Mouse (Mus musculus) megakaryocyte, embryonic 14.5 days (primary cell): ENCODE results near the gene Ell. TPM values are rescaled to one million over a fixed set of nuclear protein-coding genes. Genes with fewer than 3 reads are reported as not detected.

Experiments
- H3K27me3 ChIP-seq: replicated peaks from 2 replicates; pipeline ENCODE3; 2012; ENCODE audit warnings: inconsistent platforms
- H3K36me3 ChIP-seq: replicated peaks from 2 replicates; pipeline ENCODE3; 2012; ENCODE audit warnings: low read length, inconsistent platforms, mixed read lengths
- H3K4me1 ChIP-seq: 2 replicates; pipeline ENCODE4 v1.6.1; 2012; ENCODE audit warnings: inconsistent platforms
- H3K4me3 ChIP-seq: replicated peaks from 2 replicates; pipeline ENCODE3; 2012; ENCODE audit warnings: moderate library complexity, mild to moderate bottlenecking, inconsistent platforms
- H3K9me3 ChIP-seq: 2 replicates; pipeline ENCODE4 v1.6.1; 2012; ENCODE audit warnings: inconsistent platforms
- FLI1 ChIP-seq: IDR thresholded peaks from 2 replicates; pipeline ENCODE4 v1.6.1; 2012; ENCODE audit warnings: low read length, inconsistent platforms, mixed read lengths
- GATA1 ChIP-seq: IDR thresholded peaks from 3 replicates; pipeline ENCODE4 v1.6.1; 2012; ENCODE audit warnings: mixed read lengths, low read length, inconsistent platforms, borderline replicate concordance
- polyA plus RNA-seq: library from polyadenylated mRNA; stranded (reverse); fragments of >175 nt; gene quantifications from 2 replicates; pipeline ENCODE4 v1.2.3, GENCODE M21; 2012; ENCODE audit warnings: low replicate concordance; ENCODE audit not compliant: insufficient read depth

Gene Ell
- polyA plus RNA-seq, 1 experiment = 58.8 TPM

GRCm38 (mm10) chr8:70495771-70496062, 43.5 kb upstream of the Ell start:
- Histone ChIP-seq H3K36me3 (no peaks in the 10 kb centered on the region), H3K4me1 (peaks cover 64% of the 10 kb centered on the region), H3K27me3 (peaks cover 99% of the 10 kb centered on the region), H3K9me3 (0 out of 2 replicates have a peak, but pooled peaks cover 2% of the 10 kb centered on the region), H3K4me3 (no peak overlapping the region)
- TF ChIP-seq FLI1 = no peak
- no peak for TF ChIP-seq GATA1

GRCm38 (mm10) chr8:70500386-70501301, 38.6 kb upstream of the Ell start:
- no peak for TF ChIP-seq GATA1
- no peak for TF ChIP-seq FLI1
- Histone ChIP-seq H3K9me3 (0 out of 2 replicates have a peak, but pooled peaks cover 2% of the 10 kb centered on the region), H3K4me3 (peak overlapping the region; percentile 72), H3K36me3 (peaks cover 21% of the 10 kb centered on the region), H3K27me3 (peaks cover 69% of the 10 kb centered on the region), H3K4me1 (peaks cover 66% of the 10 kb centered on the region)

- peaks cover 56% of the 10 kb centered on the region for H3K27me3 ChIP-seq
- H3K36me3 ChIP-seq = peaks cover 21% of the 10 kb centered on the region
- TF ChIP-seq GATA1 = no peak
- TF ChIP-seq FLI1 = no peak
- H3K4me1 ChIP-seq = peaks cover 74% of the 10 kb centered on the region
- no peak overlapping the region for H3K4me3 ChIP-seq
- H3K9me3 ChIP-seq = no peaks in the 10 kb centered on the region
Observed at GRCm38 (mm10) chr8:70501820-70502529, 37.3 kb upstream of the Ell start.

GRCm38 (mm10) chr8:70502540-70502939, 36.7 kb upstream of the Ell start:
- Histone ChIP-seq H3K9me3 (no peaks in the 10 kb centered on the region), H3K4me3 (no peak overlapping the region), H3K27me3 (peaks cover 50% of the 10 kb centered on the region), H3K36me3 (peaks cover 25% of the 10 kb centered on the region), H3K4me1 (peaks cover 80% of the 10 kb centered on the region)
- TF ChIP-seq FLI1 = no peak
- TF ChIP-seq GATA1 = no peak

- Histone ChIP-seq H3K9me3 (no peaks in the 10 kb centered on the region), H3K4me3 (no peak overlapping the region), H3K27me3 (peaks cover 44% of the 10 kb centered on the region), H3K36me3 (peaks cover 31% of the 10 kb centered on the region), H3K4me1 (peaks cover 87% of the 10 kb centered on the region)
- no peak for TF ChIP-seq FLI1
- no peak for TF ChIP-seq GATA1
Observed at GRCm38 (mm10) chr8:70503062-70503750, 36.1 kb upstream of the Ell start.

- H3K9me3 ChIP-seq = no peaks in the 10 kb centered on the region
- H3K36me3 ChIP-seq = peaks cover 41% of the 10 kb centered on the region
- TF ChIP-seq GATA1 = no peak
- H3K4me3 ChIP-seq = no peak overlapping the region
- peaks cover 33% of the 10 kb centered on the region for H3K27me3 ChIP-seq
- peaks cover 93% of the 10 kb centered on the region for H3K4me1 ChIP-seq
Observed at GRCm38 (mm10) chr8:70504291-70504716, 35.0 kb upstream of the Ell start.

GRCm38 (mm10) chr8:70504851-70505250, 34.4 kb upstream of the Ell start:
- peaks cover 28% of the 10 kb centered on the region for H3K27me3 ChIP-seq
- H3K36me3 ChIP-seq = peaks cover 42% of the 10 kb centered on the region
- H3K9me3 ChIP-seq = no peaks in the 10 kb centered on the region
- peak overlapping the region; percentile 20 for H3K4me3 ChIP-seq
- TF ChIP-seq GATA1 (no peak), FLI1 (no peak)
- peaks cover 92% of the 10 kb centered on the region for H3K4me1 ChIP-seq

- Histone ChIP-seq H3K27me3 (peaks cover 18% of the 10 kb centered on the region), H3K4me3 (peak overlapping the region; percentile 95), H3K4me1 (peaks cover 82% of the 10 kb centered on the region), H3K36me3 (peaks cover 42% of the 10 kb centered on the region), H3K9me3 (no peaks in the 10 kb centered on the region)
- TF ChIP-seq FLI1 (no peak), GATA1 (no peak)
Observed at GRCm38 (mm10) chr8:70505698-70506327, 33.4 kb upstream of the Ell start.

GRCm38 (mm10) chr8:70506328-70507026, 32.8 kb upstream of the Ell start, which contains the start of gene Rex1bd:
Gene Rex1bd, minus strand, starts transcription at chr8:70506752.
- Histone ChIP-seq H3K4me1 (peaks cover 79% of the 10 kb centered on the region), H3K27me3 (peaks cover 12% of the 10 kb centered on the region), H3K4me3 (peak within 1 kb of the TSS; percentile 95), H3K9me3 (no peaks in the 10 kb centered on the region), H3K36me3 (peaks cover 42% of the 10 kb centered on the region)
- no peak for TF ChIP-seq GATA1
- no peak for TF ChIP-seq FLI1
